Mouse (Mus musculus) right cerebral cortex, adult 18-20 months (tissue): Measurements from ENCODE around the gene Ptpn18.
"Not testable (repeated sequence)": the region's sequence is repeated elsewhere in the genome, so short reads cannot be mapped to it uniquely, and the experiment has no call there.

Source experiments
- DNase-seq: peaks from one replicate; pipeline ENCODE4 v3.0.0; 2022; ENCODE audit warnings: mixed read lengths

The Ptpn18 gene

DNA sequence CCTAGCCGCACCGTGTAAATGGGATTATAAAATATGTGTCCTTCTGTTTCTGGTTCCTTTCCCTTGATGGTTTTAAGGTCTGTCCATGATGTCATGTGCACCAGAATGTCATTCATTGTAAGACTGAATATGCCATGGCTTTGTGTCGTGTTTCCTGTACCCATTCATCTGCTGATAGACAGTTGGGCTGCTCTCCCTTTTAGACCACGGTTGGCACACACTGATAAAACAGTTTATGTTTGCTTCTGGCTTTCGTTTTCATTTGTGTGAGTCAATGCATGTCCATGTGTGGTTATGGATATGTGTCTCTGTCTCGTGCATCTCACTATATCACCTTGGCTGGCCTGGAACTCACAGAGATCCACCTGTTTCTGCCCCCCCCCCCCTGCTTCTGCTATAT is 5.9 kb downstream of the Ptpn18 start:
- no peak for DNase-seq

DNA sequence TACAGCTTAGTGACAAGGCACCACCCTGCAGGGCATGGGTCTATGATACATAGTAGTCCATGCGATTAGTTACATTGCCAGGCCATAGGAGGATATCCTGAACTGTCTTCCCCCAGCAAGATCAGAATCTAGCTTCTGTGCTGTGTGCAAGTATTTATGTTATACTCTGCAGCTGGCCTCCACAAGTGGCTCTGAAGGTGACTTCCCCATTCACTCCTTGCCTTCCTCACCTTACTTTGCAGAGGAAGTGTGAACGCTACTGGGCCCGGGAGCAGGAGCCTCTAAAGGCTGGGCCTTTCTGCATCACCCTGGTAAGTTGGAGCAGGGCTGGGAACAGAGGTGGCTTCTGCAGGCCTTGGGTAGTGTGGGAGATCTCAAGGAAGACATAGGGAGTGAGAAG is 8.5 kb downstream of the Ptpn18 start:
- DNase-seq = no peak

- no peak for DNase-seq
Observed at GRCm38 (mm10) chr1:34468500-34468899, 8.9 kb downstream of the Ptpn18 start.

- DNase-seq = no peak
Observed at GRCm38 (mm10) chr1:34469801-34470200, 10.2 kb downstream of the Ptpn18 start.

- DNase-seq = no peak
Observed at GRCm38 (mm10) chr1:34472427-34473300, 13.1 kb downstream of the Ptpn18 start.

- no peak for DNase-seq
Observed at GRCm38 (mm10) chr1:34478891-34479655, 19.5 kb downstream of the Ptpn18 start.

DNA sequence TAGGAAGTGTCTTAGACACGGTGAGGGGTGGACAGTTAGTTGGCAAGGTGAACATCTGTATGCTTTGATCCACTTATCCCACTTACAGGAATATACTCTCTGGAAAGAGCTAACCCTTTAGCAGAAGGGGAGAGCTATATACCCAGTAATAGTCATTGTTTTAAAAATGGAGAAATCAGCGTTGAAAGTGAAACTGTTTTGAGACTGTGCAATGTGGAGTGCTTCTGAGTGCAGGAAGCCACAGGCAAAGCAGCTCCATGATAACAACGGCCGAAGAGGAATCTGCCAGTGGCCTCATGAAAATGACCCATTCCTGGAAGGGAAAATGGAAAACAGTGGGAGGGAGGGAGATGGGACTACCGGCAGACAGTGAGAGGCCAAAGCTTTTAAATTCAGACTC is 21.2 kb downstream of the Ptpn18 start:
- DNase-seq = no peak

DNA sequence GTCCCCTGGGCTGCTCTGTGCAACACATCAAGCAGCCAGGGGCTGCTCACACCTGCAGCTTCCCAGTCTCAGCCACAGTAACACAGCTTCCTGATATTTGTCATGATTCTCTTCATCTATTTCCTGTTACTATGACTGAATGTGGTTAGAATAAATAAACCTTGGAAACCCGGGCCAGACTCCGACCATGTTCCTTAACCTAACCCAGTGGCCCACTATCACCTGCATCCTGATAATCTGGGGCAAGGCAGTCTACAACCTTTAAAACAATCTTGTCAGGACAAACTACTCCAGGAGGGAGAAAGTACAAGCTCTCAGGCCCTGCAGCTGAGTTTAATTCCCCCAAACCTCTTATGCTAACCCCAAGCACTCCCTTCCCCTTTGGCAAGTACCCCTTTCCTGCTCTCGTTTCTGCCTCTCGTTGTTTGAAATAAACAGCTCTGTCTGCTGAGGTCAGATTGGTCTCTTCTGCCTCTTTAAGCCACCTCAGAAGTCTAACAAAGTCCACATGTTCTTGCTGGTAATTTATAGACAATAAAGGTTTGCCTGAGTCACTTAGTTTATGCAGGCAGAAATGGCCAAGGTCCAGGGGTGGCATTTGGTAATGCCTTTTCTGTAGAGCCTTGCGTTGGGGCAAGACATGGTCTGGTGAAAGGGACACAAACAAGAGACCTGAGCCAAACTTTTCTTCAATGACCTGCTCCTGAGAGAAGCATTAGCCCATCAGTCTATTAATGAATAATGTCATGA is 22.5 kb downstream of the Ptpn18 start:
- DNase-seq = no peak

DNA sequence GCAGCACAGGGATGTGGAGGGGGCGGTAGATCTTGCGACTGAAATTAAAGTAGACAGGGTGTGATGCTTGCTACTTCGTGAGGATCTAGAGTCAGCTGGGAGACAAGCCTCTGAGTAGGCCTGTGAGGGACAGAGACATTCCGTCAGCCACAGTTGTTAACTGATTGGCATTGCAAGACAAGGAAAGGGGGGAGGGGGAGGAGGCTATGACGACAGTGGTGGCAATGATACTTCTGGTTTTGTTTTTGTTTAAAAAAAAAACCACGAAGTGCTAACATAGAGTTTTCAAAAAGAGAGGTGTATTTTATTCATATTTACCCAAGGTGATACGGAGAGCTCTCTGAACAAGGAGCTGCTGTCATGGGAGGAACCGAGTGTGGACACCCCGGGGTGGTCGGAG is 24.9 kb downstream of the Ptpn18 start:
- DNase-seq = no peak

- DNase-seq = peak; percentile 69
Observed at GRCm38 (mm10) chr1:34485461-34486188, 26.1 kb downstream of the Ptpn18 start.

DNA sequence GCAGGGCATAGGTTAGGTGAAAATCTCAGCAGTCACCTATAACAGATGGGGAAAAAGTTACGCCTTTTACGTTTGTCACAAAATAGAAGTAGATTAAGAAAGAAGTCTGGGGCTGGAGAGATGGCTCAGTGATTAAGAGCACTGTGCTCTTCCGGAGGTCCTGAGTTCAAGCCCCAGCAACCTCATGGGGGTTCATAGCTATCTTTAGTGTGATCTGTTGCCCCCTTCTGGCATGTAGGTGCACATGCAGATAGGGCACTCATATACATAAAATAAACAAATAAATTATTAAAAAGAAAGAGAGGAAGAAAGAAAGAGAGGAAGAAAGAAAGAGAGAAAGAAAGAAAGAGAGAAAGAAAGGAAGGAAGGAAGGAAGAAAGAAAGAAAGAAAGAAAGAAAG is 27.8 kb downstream of the Ptpn18 start:
- DNase-seq = no peak

DNA sequence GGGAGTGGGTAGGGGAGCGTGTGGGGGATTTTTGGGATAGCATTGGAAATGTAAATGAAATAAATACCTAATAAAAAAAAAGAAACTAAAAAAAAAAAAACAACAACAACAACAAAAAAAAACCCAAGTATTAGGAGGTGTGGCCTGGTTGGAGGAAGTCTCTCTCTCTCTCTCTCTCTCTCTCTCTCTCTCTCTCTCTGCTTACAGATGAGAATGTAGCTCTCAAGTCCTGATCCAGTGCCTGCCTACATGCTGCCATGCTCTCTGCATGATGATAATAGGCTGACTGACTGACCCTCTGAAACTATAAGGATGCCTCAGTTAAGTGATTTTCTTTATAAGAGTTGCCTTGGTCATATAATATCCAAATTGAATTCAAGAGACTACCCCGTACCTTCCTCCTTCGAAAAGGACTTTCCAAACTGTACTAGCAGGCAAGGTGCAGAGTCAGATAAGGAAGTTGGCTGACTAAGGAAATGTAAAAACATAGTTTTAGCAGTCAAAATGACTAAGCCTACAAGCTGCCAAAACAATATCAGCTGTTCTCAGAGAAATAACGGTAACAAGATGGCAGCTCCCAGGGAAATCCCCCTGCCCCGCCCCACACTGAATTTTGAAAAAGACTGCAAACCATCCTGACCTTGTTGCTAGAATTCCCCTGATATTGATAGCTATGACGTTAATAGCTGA is 30.4 kb downstream of the Ptpn18 start:
- DNase-seq = no peak

DNA sequence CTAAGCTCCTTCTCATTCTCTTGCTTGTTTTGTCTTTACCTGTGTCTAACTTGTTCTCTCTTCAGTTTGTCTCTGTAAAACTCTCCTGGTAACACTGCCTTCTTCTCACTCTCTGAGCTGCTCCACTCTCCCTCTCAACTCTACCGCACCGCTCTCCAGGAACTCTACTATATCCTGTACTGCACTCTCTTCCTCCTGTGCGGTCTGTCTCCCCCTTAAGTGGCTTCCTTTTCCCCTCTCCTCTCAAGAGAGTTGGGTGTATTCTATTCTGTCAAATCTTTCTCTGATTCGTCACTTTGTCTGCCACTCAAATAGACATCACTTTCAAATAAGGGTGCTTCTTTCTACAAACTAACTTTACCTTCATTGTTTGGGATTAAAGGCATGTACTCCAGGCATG is 31.9 kb downstream of the Ptpn18 start:
- no peak for DNase-seq

- DNase-seq = no peak
Observed at GRCm38 (mm10) chr1:34502991-34503390, 43.4 kb downstream of the Ptpn18 start.

- no peak for DNase-seq
Observed at GRCm38 (mm10) chr1:34505307-34505706, 45.7 kb downstream of the Ptpn18 start.

DNA sequence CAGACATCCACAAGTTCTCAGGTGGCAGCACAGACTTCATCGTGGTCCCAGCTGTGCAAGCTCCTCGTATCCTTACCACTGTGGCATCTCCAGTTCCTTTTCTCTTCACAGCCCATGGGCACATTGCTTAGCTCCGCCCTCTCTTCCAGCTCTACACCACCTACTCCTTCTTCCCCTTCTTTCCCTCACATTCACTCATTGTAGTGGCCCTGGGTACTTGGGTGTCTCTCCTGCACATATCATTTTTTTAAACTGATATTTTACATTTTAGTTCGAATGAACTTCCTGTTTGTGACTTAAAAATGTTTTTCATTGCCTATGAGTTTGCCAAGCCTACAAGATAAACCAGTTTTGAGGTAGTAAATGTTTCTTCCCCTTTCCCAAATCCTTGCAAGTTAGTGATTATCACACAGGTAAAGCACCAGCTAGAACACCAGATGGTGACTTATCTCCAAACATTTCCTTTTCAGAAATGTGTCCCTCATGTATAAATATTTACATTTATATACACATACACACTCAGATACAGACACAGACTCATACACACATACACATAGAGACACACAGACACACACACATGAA is 46.5 kb downstream of the Ptpn18 start:
- no peak for DNase-seq

- DNase-seq = no peak
Observed at GRCm38 (mm10) chr1:34507986-34508385, 48.4 kb downstream of the Ptpn18 start.

- no peak for DNase-seq
Observed at GRCm38 (mm10) chr1:34510575-34510981, 51.0 kb downstream of the Ptpn18 start.

DNA sequence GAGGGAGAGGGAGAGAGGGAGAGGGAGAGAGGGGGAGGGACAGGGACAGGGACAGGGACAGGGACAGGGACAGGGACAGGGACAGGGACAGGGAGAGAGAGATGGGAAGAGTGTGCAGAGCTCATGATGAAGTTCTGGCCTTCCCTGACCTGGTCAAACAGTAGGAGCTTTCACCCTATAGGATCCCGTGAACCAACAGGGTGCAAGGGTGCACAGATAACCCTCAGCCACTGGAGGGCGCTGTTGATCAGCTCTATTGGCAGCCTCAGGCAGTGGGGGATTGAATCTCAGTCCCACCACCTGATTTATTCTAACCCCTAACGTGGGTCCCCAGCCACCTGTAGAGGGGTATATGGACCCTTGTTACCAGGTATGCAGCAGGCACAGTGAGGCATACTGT is 51.5 kb downstream of the Ptpn18 start:
- peak; percentile 22 for DNase-seq

- no peak for DNase-seq
Observed at GRCm38 (mm10) chr1:34513068-34513467, 53.5 kb downstream of the Ptpn18 start.

DNA sequence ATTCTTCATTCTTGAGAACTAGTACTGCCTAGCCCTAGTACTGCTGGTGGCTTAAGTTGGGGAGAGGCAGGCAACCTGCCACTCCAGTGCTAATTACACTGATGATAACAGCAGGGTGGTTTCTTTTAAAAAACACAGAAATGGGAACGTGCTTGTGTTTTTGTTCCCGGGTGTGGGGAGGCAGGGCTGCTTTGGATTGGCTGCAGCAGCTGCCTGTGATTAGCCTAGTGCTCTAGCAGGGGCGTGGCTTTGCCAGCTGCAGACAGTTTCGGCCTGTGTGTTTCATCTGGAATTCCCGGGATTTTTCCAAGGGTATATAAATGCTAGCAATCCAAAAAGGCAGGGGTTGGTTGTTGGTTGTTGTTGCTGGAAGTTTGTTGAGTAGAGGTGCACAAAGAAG is 57.0 kb downstream of the Ptpn18 start:
- no peak for DNase-seq

GRCm38 (mm10) chr1:34517297-34517696 is 57.7 kb downstream of the Ptpn18 start:
- not testable (repeated sequence) for DNase-seq
